Mouse (Mus musculus): ENCODE results near the gene Ppm1f.
"Not testable (repeated sequence)": the region's sequence is repeated elsewhere in the genome, so short reads cannot be mapped to it uniquely, and the experiment has no call there.

The Ppm1f gene

GRCm38 (mm10) chr16:16896382-16897055 is at the start of gene Ppm1f:
Gene Ppm1f (plus strand): TSS chr16:16896469.
- DNase-seq (ENCODE audit: low read depth, low spot score) = peak; percentile 96

- no peak for DNase-seq (ENCODE audit: low read depth, low spot score)
Observed at GRCm38 (mm10) chr16:16849196-16849595, 47.1 kb upstream of the Ppm1f start.

- DNase-seq (ENCODE audit: low read depth, low spot score) = no peak
Observed at GRCm38 (mm10) chr16:16852411-16852810, 43.9 kb upstream of the Ppm1f start.

- peak; percentile 87 for DNase-seq (ENCODE audit: low read depth, low spot score)
Observed at GRCm38 (mm10) chr16:16854836-16855235, 41.4 kb upstream of the Ppm1f start.

- no peak for DNase-seq (ENCODE audit: low read depth, low spot score)
Observed at GRCm38 (mm10) chr16:16855541-16855940, 40.7 kb upstream of the Ppm1f start.

- DNase-seq (ENCODE audit: low read depth, low spot score) = not testable (repeated sequence)
Observed at GRCm38 (mm10) chr16:16856054-16856453, 40.2 kb upstream of the Ppm1f start.

- DNase-seq (ENCODE audit: low read depth, low spot score) = no peak
Observed at GRCm38 (mm10) chr16:16856731-16857476, 39.4 kb upstream of the Ppm1f start.

GRCm38 (mm10) chr16:16862288-16862687 is 34.0 kb upstream of the Ppm1f start:
- no peak for DNase-seq (ENCODE audit: low read depth, low spot score)

- DNase-seq (ENCODE audit: low read depth, low spot score) = no peak
Observed at GRCm38 (mm10) chr16:16863978-16864377, 32.3 kb upstream of the Ppm1f start, which contains the start of gene Igll1. Gene Igll1 (minus strand): TSS chr16:16863985.

GRCm38 (mm10) chr16:16865217-16865616 is 31.1 kb upstream of the Ppm1f start:
- no peak for DNase-seq (ENCODE audit: low read depth, low spot score)

- DNase-seq (ENCODE audit: low read depth, low spot score) = peak; percentile 70
Observed at GRCm38 (mm10) chr16:16865696-16866561, 30.3 kb upstream of the Ppm1f start.

GRCm38 (mm10) chr16:16870241-16870616 is 26.0 kb upstream of the Ppm1f start:
- DNase-seq (ENCODE audit: low read depth, low spot score) = no peak

- peak; percentile 98 for DNase-seq (ENCODE audit: low read depth, low spot score)
Observed at GRCm38 (mm10) chr16:16870617-16871331, 25.5 kb upstream of the Ppm1f start, which contains the start of the genes Top3b and Vpreb1. Gene Top3b (plus strand): TSS chr16:16870736. Gene Vpreb1 (minus strand): TSS chr16:16870843.

GRCm38 (mm10) chr16:16879025-16879424 is 17.2 kb upstream of the Ppm1f start:
- no peak for DNase-seq (ENCODE audit: low read depth, low spot score)

- no peak for DNase-seq (ENCODE audit: low read depth, low spot score)
Observed at GRCm38 (mm10) chr16:16888341-16888740, 7.9 kb upstream of the Ppm1f start.

GRCm38 (mm10) chr16:16892366-16892765 is 3.9 kb upstream of the Ppm1f start:
- DNase-seq (ENCODE audit: low read depth, low spot score) = no peak

GRCm38 (mm10) chr16:16896015-16896381 is 271 bp upstream of the Ppm1f start:
- DNase-seq (ENCODE audit: low read depth, low spot score) = no peak

GRCm38 (mm10) chr16:16897056-16897584 is 851 bp downstream of the Ppm1f start:
- DNase-seq (ENCODE audit: low read depth, low spot score) = peak; percentile 47

- no peak for DNase-seq (ENCODE audit: low read depth, low spot score)
Observed at GRCm38 (mm10) chr16:16902329-16902728, 6.1 kb downstream of the Ppm1f start.

- no peak for DNase-seq (ENCODE audit: low read depth, low spot score)
Observed at GRCm38 (mm10) chr16:16903188-16903587, 6.9 kb downstream of the Ppm1f start.

- peak; percentile 39 for DNase-seq (ENCODE audit: low read depth, low spot score)
Observed at GRCm38 (mm10) chr16:16907799-16908198, 11.5 kb downstream of the Ppm1f start.
